Mouse (Mus musculus): ENCODE data around the gene Psen2.

Psen2 gene

GRCm38 (mm10) chr1:180274725-180275308 is 11.6 kb upstream of the Psen2 start:
- DNase-seq: no peak

- DNase-seq: no peak
Observed at GRCm38 (mm10) chr1:180269033-180269432, 5.8 kb upstream of the Psen2 start.

GRCm38 (mm10) chr1:180268249-180269031 is 5.2 kb upstream of the Psen2 start:
- peak; percentile 94 for DNase-seq

- no peak for DNase-seq
Observed at GRCm38 (mm10) chr1:180267151-180267550, 3.9 kb upstream of the Psen2 start.

- peak; percentile 72 for DNase-seq
Observed at GRCm38 (mm10) chr1:180265399-180265798, 2.2 kb upstream of the Psen2 start.

- DNase-seq: no peak
Observed at GRCm38 (mm10) chr1:180264851-180265250, 1.6 kb upstream of the Psen2 start.

GRCm38 (mm10) chr1:180264389-180264788 is 1.2 kb upstream of the Psen2 start:
- no peak for DNase-seq

GRCm38 (mm10) chr1:180261857-180262570 is 1.2 kb downstream of the Psen2 start:
- DNase-seq: no peak

GRCm38 (mm10) chr1:180261415-180261814 is 1.8 kb downstream of the Psen2 start:
- no peak for DNase-seq

- no peak for DNase-seq
Observed at GRCm38 (mm10) chr1:180260886-180261285, 2.4 kb downstream of the Psen2 start.

GRCm38 (mm10) chr1:180259753-180260152 is 3.5 kb downstream of the Psen2 start:
- no peak for DNase-seq

GRCm38 (mm10) chr1:180257446-180257845 is 5.8 kb downstream of the Psen2 start:
- DNase-seq: no peak

- DNase-seq: no peak
Observed at GRCm38 (mm10) chr1:180256866-180257265, 6.4 kb downstream of the Psen2 start.

- DNase-seq: peak; percentile 99
Observed at GRCm38 (mm10) chr1:180256138-180256674, 7.0 kb downstream of the Psen2 start.

GRCm38 (mm10) chr1:180255294-180256117 is 7.7 kb downstream of the Psen2 start:
- peak; percentile 76 for DNase-seq

- DNase-seq: no peak
Observed at GRCm38 (mm10) chr1:180254316-180254715, 8.9 kb downstream of the Psen2 start.

- no peak for DNase-seq
Observed at GRCm38 (mm10) chr1:180252656-180253190, 10.5 kb downstream of the Psen2 start.

GRCm38 (mm10) chr1:180251176-180252048 is 11.8 kb downstream of the Psen2 start:
- DNase-seq: no peak

- no peak for DNase-seq
Observed at GRCm38 (mm10) chr1:180250441-180250830, 12.8 kb downstream of the Psen2 start.

- DNase-seq: peak; percentile 64
Observed at GRCm38 (mm10) chr1:180249666-180250440, 13.4 kb downstream of the Psen2 start.

Data from kidney, adult 18-20 months (tissue).